Mouse (Mus musculus) T-cell, adult 2 months (primary cell): ENCODE results near the gene Glb1l.

Experiments
- DNase-seq: peaks from one replicate; pipeline ENCODE4 v3.0.0; 2022; ENCODE audit warnings: low spot score

Glb1l gene

DNA sequence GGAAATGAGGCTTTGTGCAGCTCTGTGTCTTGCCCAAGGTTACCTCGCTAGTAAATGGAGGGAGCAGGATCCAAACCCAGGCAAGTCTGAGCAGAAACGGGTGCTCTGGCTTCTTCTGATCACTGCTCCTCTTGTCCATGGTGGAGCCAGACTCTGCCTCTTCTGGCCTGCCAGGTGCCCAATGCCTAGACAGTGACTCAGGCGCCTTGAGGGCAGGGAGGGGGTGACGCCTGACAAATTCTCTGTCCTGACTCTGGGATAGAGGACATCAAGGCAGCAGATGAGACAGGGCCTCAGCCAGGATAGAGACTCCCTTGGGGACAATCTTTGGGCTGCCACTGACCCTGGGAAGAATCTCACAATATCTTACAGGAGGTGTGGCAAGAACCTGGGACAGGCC lies 20.6 kb upstream of the Glb1l start:
- no peak for DNase-seq

DNA sequence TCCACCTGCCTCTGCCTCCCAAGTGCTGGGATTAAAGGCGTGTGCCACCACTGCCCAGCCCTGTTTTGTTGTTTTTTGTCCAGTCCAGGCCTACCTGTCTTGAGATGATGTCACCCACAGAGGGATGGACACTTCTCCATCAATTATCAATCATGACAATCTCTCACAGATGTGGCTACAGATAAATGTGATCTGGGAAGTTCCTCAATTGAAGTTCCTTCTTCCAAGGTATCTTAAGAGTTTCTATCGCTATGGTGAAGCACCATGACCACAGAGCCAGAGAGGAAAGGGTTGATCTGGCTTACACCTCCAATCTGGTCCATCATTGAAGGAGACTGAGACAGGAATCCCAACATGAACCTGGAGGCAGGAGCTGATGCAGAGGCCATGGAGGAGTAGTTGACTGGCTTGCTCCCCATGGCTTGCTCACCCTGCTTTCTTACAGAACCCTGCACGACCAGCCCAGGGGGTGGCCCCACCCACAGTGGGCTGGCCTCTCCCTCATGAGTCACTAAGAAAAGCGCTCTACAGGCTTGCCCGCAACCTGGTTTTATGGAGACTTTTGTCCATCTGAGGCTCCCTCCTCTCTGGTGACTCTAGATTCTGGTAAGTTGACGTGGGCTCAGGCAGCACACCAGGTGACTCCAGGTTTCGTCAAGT lies 19.9 kb upstream of the Glb1l start:
- DNase-seq = no peak

DNA sequence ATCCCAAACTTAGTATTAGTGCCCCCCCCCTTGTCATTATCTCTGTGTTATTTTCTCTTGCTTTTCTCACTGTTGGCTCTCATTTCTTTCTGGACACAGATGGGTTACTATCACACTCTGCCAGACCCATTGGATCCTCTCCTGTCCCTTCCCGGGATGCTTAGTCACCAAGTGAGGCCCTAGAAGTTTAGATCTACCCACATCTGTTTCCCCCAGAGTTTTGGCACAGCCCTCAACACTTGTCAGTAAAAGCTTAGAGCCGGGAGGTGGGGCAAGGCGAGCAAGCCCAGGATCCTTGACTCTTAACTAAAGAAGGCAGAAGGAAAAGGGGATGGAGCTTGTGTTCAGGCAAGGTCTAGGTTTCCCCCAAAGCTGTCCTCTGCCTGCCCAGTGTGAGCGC lies 18.5 kb upstream of the Glb1l start:
- no peak for DNase-seq

DNA sequence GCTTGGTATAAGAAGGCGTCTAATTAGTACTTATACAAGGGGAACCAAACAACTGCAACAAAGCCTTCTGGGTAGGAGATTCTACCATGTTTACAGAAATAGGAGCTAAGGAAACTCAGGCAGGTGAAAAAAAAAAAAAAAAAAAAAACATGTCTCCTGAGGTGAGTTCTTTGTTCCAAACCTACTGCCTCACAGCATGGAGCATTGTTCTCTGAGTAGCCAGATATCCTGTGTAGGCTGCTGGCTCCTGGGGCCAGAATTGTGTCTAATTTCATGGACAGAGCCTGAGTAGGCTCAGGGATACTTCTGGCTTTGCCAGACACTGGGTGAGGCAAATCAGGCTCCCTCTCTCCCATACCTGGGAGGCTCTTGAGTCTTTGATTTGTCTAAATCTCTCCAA lies 17.0 kb upstream of the Glb1l start:
- no peak for DNase-seq

DNA sequence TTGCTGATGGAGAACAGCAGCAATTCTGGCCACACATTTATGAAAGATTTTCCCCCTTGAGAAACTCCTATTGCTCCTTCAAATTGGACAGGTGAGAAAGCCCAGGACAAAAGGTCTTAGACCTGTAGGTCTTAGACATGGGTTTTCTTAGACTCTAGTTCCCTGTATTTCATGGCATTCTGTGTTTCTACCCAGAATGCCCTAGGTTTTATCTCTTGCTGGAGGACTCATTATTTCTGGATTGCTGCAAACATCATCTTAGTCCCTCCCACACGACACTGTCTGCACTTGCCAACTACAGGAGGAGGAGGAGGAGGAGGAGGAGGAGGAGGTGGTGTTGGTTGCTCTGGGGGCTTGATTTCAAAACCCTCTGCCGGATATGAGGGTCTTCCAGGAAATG lies 15.5 kb upstream of the Glb1l start:
- DNase-seq = no peak

DNA sequence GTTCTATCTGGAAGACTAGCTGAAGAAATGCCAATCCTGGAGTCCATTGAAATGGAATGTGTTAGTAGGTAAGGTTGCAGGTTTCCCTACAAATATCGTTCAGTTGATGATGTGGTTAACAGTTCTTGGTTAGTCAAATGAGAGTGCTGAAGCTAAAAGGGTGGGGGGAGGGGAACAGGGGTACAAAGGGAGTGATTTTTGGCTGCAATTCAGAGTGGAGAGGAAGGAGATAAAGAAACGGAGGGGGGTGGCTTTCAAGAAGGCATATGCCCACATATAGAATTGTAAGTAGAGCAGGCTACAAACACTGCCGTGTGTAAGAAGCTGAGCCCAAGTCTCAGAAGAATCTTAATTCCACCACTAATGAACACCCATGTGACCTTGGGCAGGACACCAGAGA lies 14.9 kb upstream of the Glb1l start:
- no peak for DNase-seq

DNA sequence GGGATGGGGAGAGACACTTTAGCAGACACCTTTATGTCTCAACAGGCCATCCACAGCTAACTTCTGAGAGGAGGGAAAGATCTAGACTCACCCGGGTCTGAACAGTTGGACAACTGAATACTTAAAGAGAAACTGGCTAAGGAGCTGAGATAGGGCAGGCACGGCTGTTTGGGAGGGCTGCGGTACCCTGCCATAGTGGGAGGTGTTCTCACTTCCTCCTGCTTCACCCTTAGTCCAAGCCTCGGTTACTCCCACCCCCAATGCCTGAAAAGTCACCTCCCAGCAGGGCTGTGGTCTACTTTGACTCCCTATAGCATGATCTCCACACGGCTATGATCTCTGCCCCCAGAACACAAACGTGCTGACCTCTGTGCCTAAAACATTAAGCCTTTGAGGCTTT lies 12.9 kb upstream of the Glb1l start:
- DNase-seq = no peak

DNA sequence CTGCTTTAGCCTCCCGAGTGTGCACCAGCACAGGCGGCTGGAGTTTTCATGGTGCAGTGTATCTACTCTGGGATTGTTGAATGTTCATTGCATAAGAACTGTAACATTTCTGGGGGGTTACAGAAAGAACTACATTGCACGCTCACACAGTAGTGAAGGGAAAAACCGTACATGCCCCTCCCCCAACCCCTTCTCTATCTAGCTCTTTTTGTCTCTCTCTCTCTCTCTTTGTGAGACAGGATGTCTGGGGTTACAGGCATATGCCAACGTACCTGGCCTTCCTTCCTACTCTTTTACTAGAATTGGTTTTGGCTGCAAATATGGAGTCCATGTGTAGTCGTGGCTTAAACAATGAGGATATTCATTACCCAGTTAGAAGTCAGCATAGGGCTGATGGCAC lies 12.3 kb upstream of the Glb1l start:
- peak; percentile 41 for DNase-seq

DNA sequence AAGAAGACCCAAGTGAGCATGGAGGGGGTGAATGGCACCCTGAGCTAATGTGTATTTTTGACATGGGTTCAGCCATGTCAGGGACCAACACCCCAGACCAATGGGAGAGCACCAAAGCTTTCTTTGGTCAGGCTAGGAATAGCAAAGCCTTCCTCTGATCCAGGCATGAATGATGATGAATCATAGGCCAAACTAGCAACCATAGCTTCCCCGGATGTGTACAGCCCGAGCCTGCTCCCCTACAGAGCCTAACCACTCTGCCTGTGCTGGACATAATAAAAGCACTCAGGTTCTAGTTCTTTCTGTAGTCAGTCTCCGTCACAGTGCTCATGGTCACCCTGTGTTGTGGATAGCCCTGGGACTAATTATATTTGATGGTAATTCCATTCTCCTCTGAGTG lies 10.9 kb upstream of the Glb1l start:
- no peak for DNase-seq

DNA sequence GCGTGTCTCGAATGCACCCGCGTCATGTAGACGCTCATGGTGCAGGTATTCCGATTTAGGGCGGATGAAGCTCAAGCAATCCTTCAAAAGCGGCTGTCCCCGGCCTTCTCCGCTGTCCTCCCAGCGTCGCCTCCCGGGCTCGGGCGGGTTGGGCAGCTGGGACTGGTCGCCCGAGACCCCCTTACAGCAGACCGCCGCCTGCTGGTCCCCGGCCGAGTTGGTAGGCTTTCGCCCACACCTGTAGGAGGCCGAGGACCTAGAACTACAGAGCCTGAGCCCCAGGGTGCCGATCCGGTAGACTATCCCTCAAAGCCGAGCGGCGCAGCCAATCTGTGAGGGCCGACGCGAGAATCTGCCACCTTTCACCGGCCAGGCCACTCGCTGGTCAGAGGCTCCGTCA lies 8.9 kb upstream of the Glb1l start, which contains the start of gene Tuba4a:
TSS of gene Tuba4a (minus strand) at position 335 of the 400 bp plus-strand sequence.
- no peak for DNase-seq

DNA sequence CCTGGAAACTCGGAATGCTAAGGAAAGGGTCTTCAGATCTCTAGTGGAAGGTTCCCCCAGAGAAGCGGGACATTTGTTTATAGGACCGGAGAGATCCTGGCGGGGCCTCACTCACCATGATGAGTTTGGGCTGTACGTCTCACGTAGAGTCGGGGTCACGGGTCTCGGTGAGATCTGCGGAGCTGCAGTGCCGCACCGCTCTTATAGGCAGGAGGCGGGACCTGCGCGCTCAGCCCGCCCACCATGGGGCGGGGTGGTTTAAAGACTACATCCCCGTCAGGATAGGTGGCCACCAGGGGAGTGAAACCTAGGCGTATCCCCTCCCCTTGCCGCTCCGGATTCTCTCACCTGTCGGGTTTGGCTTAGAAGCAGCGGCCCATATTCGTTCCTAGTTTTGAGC lies 8.5 kb upstream of the Glb1l start:
- peak; percentile 97 for DNase-seq

DNA sequence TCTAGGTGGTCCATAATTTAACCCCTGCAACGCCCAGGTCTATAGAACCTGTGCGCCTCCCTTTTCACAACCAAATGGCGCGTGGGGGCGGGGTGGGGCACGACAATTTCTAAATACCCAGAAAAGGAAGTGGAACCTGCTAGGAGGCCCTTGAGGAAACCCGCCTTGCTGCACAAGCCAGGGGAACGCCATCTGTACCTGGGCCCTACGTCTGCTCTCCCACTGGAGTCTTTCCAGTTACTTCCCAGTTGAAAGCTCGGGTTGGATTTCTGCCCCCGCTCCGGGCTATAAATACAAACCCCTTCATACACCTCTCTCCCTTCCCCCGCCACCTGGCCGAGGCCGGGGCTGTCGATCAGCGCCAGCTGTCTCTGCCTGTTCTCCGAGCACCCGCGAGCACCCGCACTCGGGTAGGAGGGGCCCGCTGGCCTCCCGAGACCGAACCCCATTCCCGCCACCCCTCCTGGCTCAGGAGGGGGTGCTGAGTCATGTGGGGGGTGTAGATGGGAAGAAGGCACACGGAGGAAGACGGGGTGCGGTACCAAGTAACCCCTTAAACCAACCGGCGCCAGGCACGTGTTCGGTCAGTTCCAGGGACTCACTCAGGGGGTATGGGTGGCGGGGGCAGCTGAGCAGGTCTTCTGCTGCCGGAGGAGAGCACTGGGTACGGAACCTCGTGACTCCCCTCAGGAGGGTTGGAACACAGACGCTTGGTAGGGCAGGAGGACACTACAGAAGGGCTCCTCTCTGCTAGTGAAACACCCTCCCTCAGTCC lies 7.8 kb upstream of the Glb1l start:
- peak; percentile 64 for DNase-seq

DNA sequence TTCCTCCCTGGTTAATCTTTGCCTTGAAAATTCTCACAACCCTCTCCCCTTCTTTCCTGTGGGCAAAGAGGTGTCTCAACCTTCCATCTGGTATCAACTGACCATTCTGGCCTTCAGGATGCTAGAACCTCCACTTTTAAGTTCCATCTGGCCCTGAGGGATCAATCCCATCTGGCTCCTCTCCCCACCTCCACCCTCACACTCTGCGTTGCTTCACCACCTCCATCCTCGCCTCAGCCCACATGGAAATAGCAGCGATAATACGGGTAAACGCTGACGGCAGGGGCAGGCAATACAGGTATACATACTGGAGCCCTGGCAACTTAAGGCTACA lies 7.2 kb upstream of the Glb1l start:
- DNase-seq = no peak

DNA sequence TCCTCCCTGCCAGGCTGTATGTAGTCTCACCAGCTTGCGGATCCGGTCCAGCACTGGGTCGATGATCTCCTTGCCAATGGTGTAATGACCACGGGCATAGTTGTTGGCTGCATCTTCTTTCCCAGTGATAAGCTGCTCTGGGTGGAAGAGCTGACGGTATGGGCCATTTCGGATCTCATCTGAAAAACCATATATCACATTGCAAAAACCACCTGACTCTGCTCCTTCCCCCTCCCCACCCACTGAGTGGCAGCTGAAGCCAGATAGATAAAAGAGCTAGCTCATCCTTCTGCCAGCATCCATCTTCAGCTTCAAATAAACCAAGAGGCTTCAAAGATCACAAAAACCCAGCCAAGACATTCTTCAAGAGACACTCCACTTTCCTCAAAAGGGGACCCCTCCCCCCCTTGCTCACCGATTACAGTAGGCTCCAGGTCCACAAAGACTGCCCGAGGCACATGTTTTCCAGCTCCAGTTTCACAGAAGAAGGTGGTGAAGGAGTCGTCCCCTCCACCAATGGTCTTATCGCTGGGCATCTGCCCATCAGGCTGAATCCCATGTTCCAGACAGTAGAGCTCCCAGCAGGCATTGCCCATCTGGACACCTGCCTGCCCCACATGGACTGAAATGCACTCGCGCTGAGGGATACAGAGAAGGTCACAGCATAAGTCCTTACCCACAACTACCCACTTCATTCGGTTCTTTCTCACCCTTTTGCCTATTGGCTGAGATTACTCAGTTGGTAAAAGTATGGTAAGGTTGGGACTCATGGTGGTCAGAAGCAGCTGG lies 6.4 kb upstream of the Glb1l start:
- no peak for DNase-seq

DNA sequence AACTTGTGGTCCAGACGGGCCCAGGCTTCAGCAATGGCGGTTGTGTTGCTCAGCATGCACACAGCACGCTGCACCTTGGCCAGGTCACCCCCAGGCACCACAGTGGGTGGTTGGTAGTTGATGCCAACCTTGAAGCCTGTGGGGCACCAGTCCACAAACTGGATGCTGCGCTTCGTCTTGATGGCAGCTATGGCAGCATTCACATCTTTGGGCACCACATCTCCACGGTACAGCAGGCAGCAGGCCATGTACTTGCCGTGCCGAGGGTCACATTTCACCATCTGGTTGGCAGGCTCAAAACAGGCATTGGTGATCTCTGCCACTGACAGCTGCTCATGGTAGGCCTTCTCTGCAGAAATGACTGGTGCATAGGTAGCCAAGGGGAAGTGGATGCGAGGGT lies 5.2 kb upstream of the Glb1l start:
- no peak for DNase-seq

DNA sequence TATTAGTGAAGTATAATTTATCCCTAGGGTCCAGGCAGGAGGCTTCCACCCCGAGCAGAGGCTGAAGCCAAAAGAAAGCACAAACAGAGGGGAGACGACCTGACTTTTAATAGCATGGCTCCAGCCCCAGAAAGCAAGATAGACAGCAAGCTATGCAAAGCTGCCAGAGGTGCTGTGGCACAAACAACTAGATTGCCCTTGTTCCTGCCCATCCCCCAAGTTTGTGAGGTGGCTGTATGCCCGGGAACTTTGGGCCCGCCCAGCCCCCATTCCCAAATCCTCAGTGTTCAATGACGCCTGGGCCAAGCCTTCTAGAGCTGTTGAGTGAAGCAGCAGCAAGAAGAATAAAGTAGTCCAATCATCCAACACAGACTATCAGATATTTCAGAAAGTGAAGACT lies 4.3 kb upstream of the Glb1l start:
- DNase-seq = no peak

DNA sequence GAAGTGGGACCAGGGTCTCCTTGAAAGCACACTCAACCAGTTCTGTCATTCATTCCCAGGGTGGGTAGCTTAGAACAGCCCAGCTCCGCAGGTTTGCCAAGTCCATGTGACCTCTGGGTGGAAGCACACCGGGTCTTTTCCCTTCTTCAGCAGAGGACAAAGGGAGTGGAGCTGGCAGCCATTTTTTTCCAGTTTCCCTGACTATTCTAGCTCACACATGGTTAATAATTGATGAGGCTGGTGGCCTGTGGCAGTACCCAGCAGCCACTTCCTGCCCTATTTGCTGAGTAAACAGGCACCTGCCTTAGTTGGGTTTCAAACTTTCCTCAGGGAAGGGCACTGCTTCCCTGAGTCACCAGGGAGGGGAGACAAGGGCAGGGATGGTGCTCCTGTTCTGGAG lies 3.8 kb upstream of the Glb1l start:
- DNase-seq = no peak

DNA sequence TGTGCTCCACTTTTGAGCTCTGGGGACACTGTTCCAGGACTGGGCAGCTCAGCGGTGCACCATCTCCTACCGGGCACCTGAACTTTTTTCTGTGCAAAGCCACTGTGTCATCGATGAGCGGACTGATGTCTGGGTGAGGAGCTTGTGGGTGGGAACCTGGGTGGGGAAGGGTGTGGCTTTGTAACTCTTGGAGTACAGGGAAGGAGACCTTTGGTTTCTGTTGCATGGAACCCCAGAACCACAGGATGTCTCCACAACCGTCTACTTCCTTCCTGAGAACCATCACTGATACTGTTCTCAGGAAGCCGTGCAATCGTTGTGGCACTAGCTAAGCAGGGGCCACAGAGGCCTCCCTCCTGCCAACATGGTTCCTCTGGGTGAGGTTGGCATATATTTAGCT lies 2.5 kb upstream of the Glb1l start:
- DNase-seq = peak; percentile 34

DNA sequence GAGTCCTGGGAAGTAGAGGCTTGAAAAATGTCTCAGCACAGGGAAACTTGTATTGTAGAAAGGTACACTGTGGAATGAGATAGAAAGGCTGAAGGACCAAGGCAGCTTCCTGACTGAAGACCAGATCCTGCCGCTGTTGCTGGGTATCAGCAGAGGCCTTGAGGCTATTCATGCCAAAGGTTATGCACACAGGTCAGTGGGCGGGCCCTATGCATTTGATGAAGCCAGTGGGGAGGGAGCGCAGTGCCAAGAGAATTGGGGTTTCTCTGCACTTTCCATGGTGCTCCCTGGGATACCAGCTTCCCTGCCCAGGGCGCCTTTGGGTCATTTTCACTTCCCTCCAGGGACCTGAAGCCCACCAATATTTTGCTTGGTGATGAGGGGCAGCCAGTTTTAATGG lies 1.9 kb upstream of the Glb1l start:
- no peak for DNase-seq

DNA sequence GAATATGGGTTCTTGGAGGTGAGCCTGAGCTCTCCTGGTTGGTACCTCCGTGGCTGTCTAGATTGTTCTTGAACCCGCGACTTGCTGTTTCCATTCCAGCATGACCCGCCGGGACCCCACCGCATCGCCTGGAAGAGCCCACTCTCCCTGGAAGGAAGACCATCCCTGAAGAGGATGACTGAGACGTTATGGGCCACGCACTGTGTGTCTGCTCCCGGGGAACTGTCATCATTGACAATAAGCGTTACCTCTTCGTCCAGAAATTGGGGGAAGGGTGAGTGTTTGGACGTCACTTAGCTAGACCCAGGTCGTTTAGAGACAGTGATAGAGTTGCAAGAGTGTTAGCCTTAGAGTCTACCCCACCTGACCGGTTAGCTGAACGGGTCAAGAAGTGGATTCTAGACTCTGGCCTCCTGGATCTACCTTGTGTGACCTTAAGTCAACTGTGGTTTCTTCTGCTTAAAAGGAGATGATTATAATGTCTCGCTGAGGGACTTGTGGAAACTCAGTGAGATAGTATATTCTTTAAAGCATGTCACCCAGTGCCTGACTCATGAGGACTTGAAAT lies 612 bp upstream of the Glb1l start:
- DNase-seq = no peak

DNA sequence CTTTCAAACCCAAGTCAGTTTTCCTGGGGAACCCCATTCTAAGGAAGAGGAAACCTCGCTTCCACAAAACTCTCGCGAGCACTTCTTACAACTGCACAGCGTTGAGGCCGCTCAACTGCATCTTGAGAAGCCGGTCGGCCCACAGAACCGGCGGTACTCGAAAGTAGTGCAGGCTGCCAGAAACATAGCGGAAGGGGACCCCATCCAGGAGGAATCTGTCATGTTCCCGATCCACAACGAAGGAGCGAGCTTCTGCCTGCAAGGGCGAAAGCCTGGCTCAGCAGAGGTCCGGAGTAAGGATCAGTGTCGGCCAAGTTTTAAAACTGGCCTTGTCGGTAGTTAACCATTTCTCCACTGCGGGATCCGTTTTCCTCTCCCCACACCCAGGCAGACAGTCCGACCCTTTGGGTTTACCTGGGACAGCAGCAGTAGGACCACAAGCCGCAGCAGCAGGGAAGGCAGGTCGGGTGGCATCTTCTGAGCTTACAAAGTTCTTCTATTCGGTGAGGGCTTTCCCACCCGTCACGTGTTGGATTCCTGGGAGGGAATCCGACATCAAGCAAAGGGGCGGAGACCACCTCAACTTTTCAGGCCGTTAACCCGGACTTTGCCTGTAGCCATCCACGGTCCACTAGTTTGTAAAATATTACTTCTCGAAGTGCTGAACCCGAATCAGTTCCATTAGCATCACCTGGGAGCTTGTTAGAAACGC lies 1.5 kb downstream of the Glb1l start:
- peak; percentile 25 for DNase-seq

DNA sequence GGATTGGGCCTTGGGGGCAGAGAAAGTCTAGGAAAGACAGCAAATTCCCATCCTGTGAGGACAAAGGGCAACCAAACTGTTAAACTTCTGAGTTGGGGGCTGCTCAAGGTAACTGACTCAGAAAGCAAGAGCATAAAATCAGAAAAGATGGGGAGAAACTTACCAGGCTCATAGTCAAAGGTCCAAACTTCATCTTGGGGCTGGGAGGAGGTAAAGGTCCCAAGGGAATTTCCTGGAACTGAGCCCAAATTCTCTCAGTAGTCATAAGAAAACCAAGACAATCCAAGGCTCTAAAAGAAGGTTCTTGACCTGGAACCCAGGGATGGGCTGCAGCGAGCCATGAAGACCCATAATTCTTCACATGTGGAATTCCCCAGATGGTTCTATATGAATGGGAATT lies 9.4 kb downstream of the Glb1l start:
- no peak for DNase-seq
